Mouse (Mus musculus) embryonic facial prominence, embryonic 11.5 days (tissue): ENCODE data around the gene Zzef1. TPM values are rescaled to one million over a fixed set of nuclear protein-coding genes. Genes with fewer than 3 reads are reported as not detected.

ENCODE experiments used
- ATAC-seq: fragments of 200-750 bp; cut with Nextera tagmentation; replicated peaks from 2 replicates; pipeline ENCODE4 v1.8.0; 2017; ENCODE audit warnings: low read depth; ENCODE audit not compliant: insufficient number of reproducible peaks, low FRiP score, low TSS enrichment
- DNase-seq: peaks from one replicate; pipeline ENCODE4 v3.0.0-alpha.2; 2015; ENCODE audit warnings: low spot score
- H3K27ac ChIP-seq: fragments of 300-500 bp; sonication (generic); replicated peaks from 2 replicates; pipeline ENCODE4 v1.5.1; 2014; ENCODE audit warnings: mild to moderate bottlenecking, low read depth, low read length, control low read depth
- H3K27me3 ChIP-seq: fragments of 300-500 bp; sonication (generic); 2 replicates; pipeline ENCODE4 v1.6.1; 2014; ENCODE audit warnings: mild to moderate bottlenecking, low read length, moderate library complexity, mixed read lengths; ENCODE audit not compliant: control insufficient read depth, insufficient read depth
- H3K36me3 ChIP-seq: fragments of 300-500 bp; sonication (generic); replicated peaks from 2 replicates; pipeline ENCODE4 v1.6.1; 2014; ENCODE audit warnings: low read depth, mild to moderate bottlenecking, low read length, moderate library complexity, mixed read lengths; ENCODE audit not compliant: control insufficient read depth, insufficient read depth
- H3K4me1 ChIP-seq: fragments of 300-500 bp; sonication (generic); 2 replicates; pipeline ENCODE4 v1.6.1; 2014; ENCODE audit warnings: low read length, mixed read lengths; ENCODE audit not compliant: control insufficient read depth, insufficient read depth
- H3K4me2 ChIP-seq: fragments of 300-500 bp; sonication (generic); 2 replicates; pipeline ENCODE4 v1.6.1; 2014; ENCODE audit warnings: low read depth, mild to moderate bottlenecking, control low read depth, low read length, moderate library complexity
- H3K4me3 ChIP-seq: fragments of 300-500 bp; sonication (generic); 2 replicates; pipeline ENCODE4 v1.5.1; 2014; ENCODE audit warnings: low read depth, low read length, control low read depth
- H3K9ac ChIP-seq: fragments of 300-500 bp; sonication (generic); replicated peaks from 2 replicates; pipeline ENCODE4 v1.6.1; 2014; ENCODE audit warnings: mild to moderate bottlenecking, control low read depth, low read length
- H3K9me3 ChIP-seq: fragments of 300-500 bp; sonication (generic); replicated peaks from 2 replicates; pipeline ENCODE4 v1.6.1; 2016; ENCODE audit warnings: mild to moderate bottlenecking, low read length, inconsistent platforms, mixed read lengths; ENCODE audit not compliant: control insufficient read depth
- WGBS: fragments of 180-500 bp; shearing (Covaris S2); extraction: QIAGEN DNeasy Blood & Tissue Kit; methylation state at CpG from one replicate; pipeline ENCODE4 v1.1.7; 2014; 5-methylcytosine and 5-hydroxymethylcytosine counted together
- polyA plus RNA-seq: library from polyadenylated mRNA; unstranded; fragments of >200 nt; fragmentation: Nextera tagmentation; extraction: Ambion mirVana; gene quantifications from 2 replicates; pipeline ENCODE4 v1.2.1, GENCODE M21; 2014

Zzef1 gene
- 5.9 and 6.1 TPM in 2 replicates for polyA plus RNA-seq

- no peak within 1 kb of the TSS for H3K27ac ChIP-seq
- no peaks in the 10 kb centered on the region for H3K9me3 ChIP-seq
- ATAC-seq: peak; percentile 93
- peak within 1 kb of the TSS; percentile 87 for H3K4me2 ChIP-seq
- under 1% methylated on average over 69 of the region's 69 CpGs for WGBS
- peak within 1 kb of the TSS; percentile 99 for H3K4me3 ChIP-seq
- peak within 1 kb of the TSS; percentile 80 for H3K9ac ChIP-seq
- H3K36me3 ChIP-seq: no peaks in the 10 kb centered on the region
- H3K4me1 ChIP-seq: 0 out of 2 replicates have a peak, but pooled peaks cover 2% of the 10 kb centered on the region
- H3K27me3 ChIP-seq: no peaks in the 10 kb centered on the region
- peak; percentile 98 for DNase-seq
Observed at GRCm38 (mm10) chr11:72795455-72796295, at the start of gene Zzef1, which contains the start of gene Cyb5d2. Gene Zzef1, plus strand, starts transcription at chr11:72796226. Gene Cyb5d2, minus strand, starts transcription at chr11:72796142.

- no peak overlapping the region for H3K4me2 ChIP-seq
Observed at GRCm38 (mm10) chr11:72751956-72752355, 44.1 kb upstream of the Zzef1 start.

DNA sequence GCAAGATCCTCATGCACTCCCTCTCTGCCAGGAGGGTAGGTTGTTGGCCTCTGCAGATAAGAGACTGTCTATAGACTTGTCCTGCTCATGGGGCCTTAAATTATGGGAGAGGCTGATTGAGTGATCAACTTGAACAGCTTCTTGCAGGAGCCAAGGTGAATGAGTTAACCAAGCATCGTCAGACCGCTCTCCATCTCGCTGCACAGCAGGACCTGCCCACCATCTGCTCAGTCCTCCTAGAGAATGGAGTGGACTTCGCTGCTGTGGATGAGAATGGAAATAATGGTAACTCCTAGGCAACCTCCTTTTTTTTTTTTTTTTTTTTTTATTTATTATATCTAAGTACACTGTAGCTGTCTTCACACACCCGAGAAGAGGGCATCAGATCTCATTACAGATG, 37.7 kb upstream of the Zzef1 start:
- no peaks in the 10 kb centered on the region for H3K9me3 ChIP-seq
- no peak overlapping the region for H3K4me3 ChIP-seq
- WGBS: 95% methylated on average over 5 of the region's 5 CpGs
- ATAC-seq (no peak), DNase-seq (no peak)
- no peaks in the 10 kb centered on the region for H3K4me1 ChIP-seq
- no peak overlapping the region for H3K27ac ChIP-seq
- no peak overlapping the region for H3K4me2 ChIP-seq
- no peak overlapping the region for H3K9ac ChIP-seq
- no peaks in the 10 kb centered on the region for H3K27me3 ChIP-seq
- peaks cover 11% of the 10 kb centered on the region for H3K36me3 ChIP-seq

More at GRCm38 (mm10) chr11:72751956-72752355, 44.1 kb upstream of the Zzef1 start:
- 46% methylated on average over 2 of the region's 2 CpGs for WGBS
- DNase-seq: no peak
- no peak for ATAC-seq
- H3K4me3 ChIP-seq: no peak overlapping the region
- no peaks in the 10 kb centered on the region for H3K9me3 ChIP-seq
- H3K9ac ChIP-seq: no peak overlapping the region
- no peaks in the 10 kb centered on the region for H3K4me1 ChIP-seq
- peaks cover 9% of the 10 kb centered on the region for H3K36me3 ChIP-seq
- H3K27me3 ChIP-seq: no peaks in the 10 kb centered on the region
- no peak overlapping the region for H3K27ac ChIP-seq

- DNase-seq (no peak), ATAC-seq (no peak)
- H3K27me3 ChIP-seq: no peaks in the 10 kb centered on the region
- H3K4me1 ChIP-seq: no peaks in the 10 kb centered on the region
- H3K4me3 ChIP-seq: no peak overlapping the region
- H3K9me3 ChIP-seq: no peaks in the 10 kb centered on the region
- H3K4me2 ChIP-seq: no peak overlapping the region
- WGBS: 93% methylated on average over 6 of the region's 6 CpGs
- no peak overlapping the region for H3K9ac ChIP-seq
- H3K36me3 ChIP-seq: peaks cover 15% of the 10 kb centered on the region
- H3K27ac ChIP-seq: no peak overlapping the region
Observed at GRCm38 (mm10) chr11:72759581-72759980, 36.4 kb upstream of the Zzef1 start.

DNA sequence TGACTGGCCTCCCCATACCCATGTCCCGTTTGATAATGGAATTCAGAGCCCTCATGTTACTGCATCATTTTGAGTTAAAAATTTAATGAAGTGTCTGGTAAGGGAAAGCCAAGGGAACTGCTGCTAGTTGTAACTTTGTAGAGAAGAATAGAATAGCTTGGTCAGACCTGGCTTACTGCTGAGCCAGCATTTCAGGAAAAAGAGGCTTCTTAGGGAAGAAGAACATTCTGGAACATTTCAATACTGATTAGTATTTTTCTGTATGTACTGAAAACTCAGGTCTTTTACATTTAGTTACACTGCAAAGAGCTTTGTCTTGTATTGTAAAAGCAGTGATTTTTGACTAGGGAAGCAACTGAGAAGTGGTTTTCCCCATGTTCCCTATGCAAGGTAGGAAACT, 35.2 kb upstream of the Zzef1 start:
- H3K9me3 ChIP-seq: no peaks in the 10 kb centered on the region
- H3K4me1 ChIP-seq: no peaks in the 10 kb centered on the region
- H3K36me3 ChIP-seq: peaks cover 13% of the 10 kb centered on the region
- 97% methylated on average over 1 of the region's 1 CpGs for WGBS
- DNase-seq (no peak), ATAC-seq (no peak)
- H3K27ac ChIP-seq: no peak overlapping the region
- H3K4me2 ChIP-seq: no peak overlapping the region
- no peak overlapping the region for H3K9ac ChIP-seq
- no peaks in the 10 kb centered on the region for H3K27me3 ChIP-seq
- H3K4me3 ChIP-seq: no peak overlapping the region

DNA sequence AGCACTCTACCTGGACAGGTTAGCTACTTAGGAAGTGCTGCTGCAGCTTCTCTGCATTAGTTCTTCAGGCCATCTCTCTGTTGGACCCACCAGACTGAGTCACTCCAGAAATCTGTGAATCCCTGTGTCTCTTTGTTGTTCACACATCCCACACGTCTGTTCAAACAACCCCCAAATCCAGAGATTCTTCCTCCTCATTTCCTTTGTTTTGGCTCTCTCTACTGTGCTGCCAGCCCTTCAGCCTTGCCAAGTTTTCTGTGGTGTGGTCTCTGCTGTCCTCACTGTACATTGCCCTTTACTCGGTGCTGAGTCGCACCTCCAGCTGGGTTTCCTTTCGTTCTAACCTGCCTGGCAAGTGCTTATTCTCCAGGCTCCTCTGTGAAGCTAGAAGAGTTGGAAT, 31.8 kb upstream of the Zzef1 start:
- Histone ChIP-seq H3K27me3 (no peaks in the 10 kb centered on the region), H3K9me3 (no peaks in the 10 kb centered on the region), H3K4me1 (no peaks in the 10 kb centered on the region), H3K36me3 (peaks cover 11% of the 10 kb centered on the region), H3K27ac (no peak overlapping the region), H3K9ac (no peak overlapping the region), H3K4me2 (no peak overlapping the region), H3K4me3 (no peak overlapping the region)
- ATAC-seq: no peak
- no peak for DNase-seq
- WGBS: 90% methylated on average over 4 of the region's 4 CpGs

DNA sequence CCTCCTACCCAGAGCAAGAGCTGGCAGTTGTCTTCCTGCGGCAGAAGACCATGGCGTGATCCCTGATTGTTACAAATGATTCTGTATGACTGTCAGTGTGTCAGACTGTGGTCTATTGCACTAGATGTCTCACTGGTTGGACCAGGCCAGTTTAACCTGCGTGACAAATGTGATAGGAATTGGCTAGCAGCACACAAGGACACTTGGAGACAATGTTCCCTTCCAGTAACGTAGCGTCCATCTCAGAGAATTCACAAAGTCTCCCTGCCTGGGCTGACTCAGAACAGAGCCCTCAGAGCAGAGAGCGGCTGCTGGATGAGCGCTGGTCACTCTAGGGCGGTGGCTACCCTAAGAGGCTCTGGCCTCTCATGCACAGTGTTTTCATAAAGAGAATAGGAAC, 28.3 kb upstream of the Zzef1 start:
- H3K27me3 ChIP-seq: no peaks in the 10 kb centered on the region
- peaks cover 11% of the 10 kb centered on the region for H3K36me3 ChIP-seq
- no peak overlapping the region for H3K27ac ChIP-seq
- DNase-seq: no peak
- no peak overlapping the region for H3K4me2 ChIP-seq
- no peaks in the 10 kb centered on the region for H3K4me1 ChIP-seq
- ATAC-seq: no peak
- H3K4me3 ChIP-seq: no peak overlapping the region
- no peak overlapping the region for H3K9ac ChIP-seq
- H3K9me3 ChIP-seq: no peaks in the 10 kb centered on the region
- 90% methylated on average over 8 of the region's 8 CpGs for WGBS

GRCm38 (mm10) chr11:72769061-72769460, 27.0 kb upstream of the Zzef1 start:
- no peaks in the 10 kb centered on the region for H3K4me1 ChIP-seq
- H3K27ac ChIP-seq: no peak overlapping the region
- H3K9ac ChIP-seq: no peak overlapping the region
- H3K36me3 ChIP-seq: peaks cover 7% of the 10 kb centered on the region
- ATAC-seq (no peak), DNase-seq (no peak)
- 92% methylated on average over 3 of the region's 3 CpGs for WGBS
- no peak overlapping the region for H3K4me2 ChIP-seq
- no peaks in the 10 kb centered on the region for H3K9me3 ChIP-seq
- H3K27me3 ChIP-seq: no peaks in the 10 kb centered on the region
- H3K4me3 ChIP-seq: no peak overlapping the region
